Mouse (Mus musculus) spleen, postnatal 14 days (tissue): ENCODE data around the gene Ccdc127.

Experiments
- DNase-seq, 2 experiments: peaks; one replicate each; pipeline ENCODE4 v3.0.0; 2021 to 2022; ENCODE audit warnings: low spot score in 2 of 2

Ccdc127 gene

DNA sequence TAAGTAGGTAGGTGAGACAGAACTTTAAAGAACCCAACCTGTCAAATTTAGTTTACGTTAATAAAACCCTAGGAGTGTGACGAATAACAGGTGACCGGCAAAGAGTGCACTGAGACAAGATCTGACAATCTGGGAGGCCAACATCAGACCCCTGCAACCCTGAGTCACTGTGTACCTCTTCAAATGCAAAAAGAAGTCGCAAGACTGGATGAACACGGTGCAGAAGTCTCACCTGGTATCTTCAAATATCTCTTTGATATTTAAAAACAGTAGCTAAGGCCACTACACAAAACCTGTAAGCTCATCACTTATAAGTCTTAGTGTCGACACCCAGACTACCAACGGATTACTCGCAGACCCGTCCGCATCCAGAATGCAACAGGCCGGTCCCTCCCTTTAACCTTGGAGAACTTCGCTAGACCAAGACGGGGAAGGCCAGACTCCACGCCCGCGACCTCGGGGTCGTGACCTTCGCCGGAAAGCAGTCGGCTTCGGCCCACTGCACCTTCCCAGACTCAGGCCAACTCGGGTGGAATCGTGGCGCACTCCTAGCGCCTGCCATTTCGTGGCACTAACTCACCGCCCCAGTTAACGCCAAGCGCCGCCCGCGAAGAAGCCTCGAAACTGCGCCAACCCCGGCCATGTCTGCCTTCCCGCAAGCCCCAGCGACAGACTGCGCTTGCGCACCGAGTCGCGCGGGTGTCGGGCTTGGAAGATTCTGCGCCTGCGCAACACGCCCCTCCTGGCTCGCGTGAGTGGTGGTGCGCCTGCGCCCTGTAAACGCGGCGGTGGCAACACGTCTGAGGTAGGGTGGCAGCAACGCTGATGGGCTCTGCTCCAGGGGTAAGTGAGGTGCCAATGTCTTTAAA is at the start of gene Ccdc127, which contains the start of gene Sdha:
Gene Ccdc127, plus strand, starts transcription at position 744 of the 869 bp plus-strand sequence.
Gene Sdha, minus strand, starts transcription at position 715 of the 869 bp plus-strand sequence.
- peak; percentile 93 to 95 for DNase-seq

DNA sequence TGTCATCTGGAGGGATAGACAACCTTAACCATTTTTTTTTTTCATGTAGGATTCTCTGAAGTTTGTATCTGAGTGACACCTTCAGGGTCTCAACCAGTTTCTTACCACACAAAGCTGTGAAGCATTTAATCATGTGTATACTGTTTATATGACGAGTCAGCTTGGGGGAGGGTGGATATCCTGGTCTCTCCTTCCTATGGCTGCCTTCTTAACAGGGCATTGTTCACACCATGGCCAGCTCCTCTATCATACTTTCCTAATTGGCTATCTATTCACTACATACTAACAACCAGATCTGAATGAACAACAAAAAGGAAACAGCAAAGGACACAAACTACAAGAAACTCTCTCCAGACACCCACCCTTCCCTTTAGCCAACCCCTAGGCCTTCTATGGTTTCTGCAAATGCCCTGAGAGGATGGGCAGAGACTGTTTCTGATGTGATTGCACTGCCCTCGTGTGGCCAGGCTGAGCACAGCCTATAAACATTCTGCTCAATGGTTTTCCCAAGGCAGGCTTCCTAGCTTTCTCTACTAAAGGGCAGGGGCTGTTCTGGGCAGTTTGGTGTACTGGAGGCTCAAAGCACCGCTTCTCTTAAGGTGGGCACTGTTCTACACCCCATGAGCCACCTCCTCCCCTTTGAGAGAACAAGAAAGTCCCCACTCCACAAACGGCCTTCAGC is 49.0 kb upstream of the Ccdc127 start:
- DNase-seq, result peak; percentile 12 to 39

DNA sequence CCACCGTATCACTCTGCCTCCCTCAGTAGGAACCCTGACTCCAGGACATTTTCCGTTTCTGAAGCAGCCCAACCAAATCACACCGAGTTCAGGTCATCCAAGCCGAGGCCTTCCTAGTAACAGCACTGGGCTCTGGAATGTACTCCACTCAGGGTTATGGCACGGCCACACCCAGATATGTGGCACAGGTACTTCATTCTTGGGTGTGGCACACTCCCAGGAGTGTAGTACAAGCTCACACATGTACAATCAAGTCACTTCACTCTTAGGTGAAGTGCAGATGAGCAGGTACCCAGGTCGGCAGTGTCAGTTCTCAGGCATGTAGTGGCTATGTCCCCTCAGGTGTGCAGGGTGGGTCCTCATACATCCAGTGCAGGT is 48.5 kb upstream of the Ccdc127 start:
- no peak for DNase-seq

DNA sequence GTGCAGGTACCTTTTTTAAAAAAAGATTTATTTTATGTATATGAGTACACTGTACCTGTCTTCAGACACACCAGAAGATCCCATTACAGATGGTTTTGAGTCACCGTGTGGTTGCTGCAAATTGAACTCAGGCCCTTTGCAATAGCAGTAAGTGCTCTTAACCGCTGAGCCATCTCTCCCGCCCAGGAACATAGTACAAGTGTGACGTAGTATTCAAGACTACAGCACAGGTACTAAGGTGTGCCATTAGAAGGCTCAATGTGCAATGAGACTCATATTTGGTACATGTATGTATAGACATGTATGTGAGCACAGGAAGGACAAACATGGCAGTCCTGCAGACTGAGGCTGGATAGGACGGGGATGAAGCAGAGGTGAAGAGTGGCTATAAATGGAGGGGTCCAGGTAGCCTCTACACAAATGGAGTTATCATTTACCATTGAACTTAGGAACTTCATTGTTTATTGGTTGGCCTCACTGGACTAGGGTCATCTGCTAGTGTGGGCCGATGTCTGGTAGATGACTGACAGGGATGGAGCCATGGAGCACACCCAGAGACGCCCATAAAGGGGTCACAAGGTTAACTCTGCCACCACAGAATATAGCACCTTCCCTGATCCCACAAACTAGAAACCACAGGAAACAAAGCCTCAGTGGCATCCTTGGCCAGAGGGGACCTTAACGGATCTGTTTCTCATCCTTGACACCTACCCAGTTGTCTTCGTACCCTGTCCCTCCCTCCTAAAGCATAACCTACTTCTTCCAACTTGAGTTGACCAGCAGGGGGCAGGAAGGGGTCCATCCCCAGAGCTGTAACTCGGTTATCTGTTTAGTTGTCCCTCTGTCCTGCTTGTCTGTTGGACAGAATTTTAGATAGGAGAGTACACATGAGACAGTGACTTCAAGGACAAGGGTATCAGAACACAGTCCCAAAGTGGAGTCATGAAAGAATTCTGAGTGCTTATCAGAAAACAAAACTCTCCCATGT is 47.8 kb upstream of the Ccdc127 start:
- no peak for DNase-seq

DNA sequence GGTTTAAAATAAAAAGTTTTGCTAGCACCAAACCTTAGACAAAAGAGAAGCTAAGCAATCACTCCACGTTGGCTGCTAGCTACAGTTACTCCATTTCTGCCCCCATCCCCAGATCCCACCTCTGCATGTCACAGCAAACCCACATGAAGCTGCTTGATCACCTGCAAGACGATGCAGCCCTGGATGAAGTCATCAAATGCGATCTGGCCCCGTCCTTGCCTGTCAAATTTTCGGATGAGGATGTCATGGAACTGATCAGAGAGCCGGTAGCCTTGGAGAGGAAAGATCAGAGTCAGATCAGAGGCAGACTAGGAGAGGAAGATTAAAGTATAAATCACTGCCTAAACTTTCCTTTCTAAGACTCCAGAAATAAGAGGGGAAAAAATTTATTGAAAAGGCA is 44.7 kb upstream of the Ccdc127 start:
- DNase-seq, result no peak

DNA sequence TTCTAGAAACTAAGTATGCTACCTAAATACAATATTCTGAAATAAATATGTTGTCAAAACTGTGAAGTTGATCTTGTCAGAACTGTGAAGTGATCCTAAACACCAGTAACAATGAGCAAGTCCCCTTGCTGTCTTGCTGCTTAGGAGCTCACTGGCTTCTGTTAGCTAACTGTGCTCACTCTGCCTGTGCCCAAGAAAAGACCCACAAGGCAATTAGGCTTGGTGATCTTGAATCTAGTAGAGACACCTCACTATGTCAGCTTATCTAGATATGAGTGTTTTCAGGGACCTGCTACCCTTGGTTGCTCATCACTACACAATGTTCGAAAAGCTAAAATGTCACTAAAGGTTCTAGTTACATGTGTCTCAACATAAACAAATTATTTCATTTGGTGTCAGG is 44.3 kb upstream of the Ccdc127 start:
- no peak for DNase-seq

DNA sequence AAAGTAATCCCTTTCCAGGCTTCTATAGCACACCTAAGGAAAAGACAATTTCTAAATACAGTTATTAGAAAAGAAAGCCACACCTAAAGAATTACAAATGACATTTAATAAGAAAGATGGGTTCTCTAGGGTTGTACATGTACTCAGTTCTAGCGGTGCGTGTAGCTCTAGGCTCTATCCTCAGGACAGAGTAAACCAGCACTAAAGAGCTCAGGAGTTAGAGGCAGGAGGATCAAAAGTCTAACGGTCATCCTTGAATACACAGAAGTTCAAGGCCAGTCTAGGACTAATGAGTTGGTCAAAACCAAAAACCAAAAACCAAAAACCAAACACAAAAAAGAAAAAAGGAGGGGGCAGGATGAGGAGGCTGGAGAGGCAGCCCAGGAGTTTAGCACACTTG is 35.5 kb upstream of the Ccdc127 start:
- no peak for DNase-seq

DNA sequence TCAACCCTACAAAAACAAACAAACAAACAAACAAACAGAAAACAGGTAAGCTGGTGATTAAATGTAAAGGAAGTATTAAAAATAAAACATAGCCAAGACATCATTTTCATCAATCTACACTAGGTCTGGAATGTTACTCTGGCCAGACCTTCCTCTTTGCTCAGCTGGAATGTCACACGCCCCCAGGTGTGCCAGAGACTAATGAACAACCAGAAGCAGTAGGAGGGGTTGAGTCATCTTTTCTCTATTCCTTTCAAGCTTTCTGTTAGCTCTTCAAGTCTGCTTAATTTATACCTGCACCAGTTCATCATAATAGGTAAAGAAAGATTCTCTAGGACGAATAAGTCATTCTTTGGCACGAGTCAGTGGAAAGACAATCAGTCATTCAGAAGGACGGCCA is 33.7 kb upstream of the Ccdc127 start:
- DNase-seq, result no peak

DNA sequence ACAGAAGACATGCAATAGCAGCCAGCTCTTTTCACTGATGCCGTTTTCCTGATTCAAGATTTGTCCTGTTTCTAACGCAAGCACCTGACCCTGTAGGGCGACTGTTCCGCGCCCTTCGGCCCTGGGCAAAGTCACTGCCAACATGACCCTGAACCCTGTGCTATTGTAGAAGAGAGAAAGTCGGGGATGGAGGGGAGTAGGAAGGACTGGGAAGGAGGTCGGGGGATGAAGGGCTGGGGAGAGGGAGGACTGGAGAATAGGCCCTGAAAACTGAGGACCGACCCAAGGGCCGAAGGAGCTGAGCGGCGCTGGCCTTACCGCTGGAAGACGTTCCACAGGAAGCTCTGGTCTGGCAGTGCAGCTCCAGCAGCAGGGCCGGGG is 33.3 kb upstream of the Ccdc127 start:
- DNase-seq, result no peak

DNA sequence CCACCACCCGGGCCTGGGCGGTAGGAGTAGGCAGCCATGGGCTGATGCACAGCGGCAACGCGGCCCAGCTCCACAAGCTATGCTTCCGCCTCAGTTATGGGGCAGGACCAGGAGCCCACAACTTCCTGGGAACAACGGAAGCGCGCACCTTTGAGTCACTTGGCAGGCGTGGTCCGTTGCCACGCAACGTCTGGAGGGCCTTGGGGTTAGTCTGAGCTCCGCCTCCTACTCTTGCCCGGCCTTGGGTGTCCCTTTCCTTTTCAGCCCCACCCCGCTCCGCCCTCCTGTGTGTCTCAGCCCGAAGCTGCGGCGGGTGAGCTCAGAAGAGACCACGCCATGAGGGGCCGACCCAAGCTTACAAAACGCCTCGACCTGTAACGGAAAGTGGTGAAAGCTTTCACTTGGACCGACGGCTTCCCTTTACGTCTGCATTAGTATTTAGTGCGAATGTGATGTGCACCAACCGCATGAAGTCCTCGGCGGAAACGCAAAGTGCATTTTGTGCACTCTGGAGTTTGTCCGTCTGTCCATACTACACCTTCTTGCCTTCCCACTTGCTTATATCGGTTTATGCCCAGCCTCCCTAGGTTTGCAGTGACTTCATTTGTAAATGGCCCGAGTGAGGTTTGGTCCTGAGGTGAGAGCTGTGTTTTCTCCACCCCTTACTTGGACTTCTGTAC is 32.8 kb upstream of the Ccdc127 start, which contains the start of gene Pdcd6:
Gene Pdcd6, minus strand, starts transcription at position 411 of the 680 bp plus-strand sequence.
- DNase-seq, result peak; percentile 76 to 77

DNA sequence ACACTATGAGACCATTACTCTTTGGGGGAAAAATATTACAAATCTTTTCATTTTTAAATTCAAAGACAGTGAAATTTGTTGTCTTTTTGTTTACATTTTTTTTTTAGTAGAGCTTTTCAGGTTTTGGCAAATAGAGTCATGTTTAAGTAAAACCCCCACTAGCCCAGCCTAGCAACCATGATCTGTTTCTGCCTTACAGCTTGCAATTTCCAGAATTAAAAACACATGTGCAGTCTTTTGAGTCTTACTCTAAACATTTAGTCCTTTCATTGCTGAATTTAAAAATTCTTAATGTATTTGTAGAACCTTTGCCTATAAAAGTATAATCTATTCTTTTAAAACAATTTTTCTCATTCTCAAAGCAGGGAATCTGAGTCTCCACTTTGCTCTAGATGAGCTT is 20.8 kb upstream of the Ccdc127 start:
- no peak for DNase-seq

DNA sequence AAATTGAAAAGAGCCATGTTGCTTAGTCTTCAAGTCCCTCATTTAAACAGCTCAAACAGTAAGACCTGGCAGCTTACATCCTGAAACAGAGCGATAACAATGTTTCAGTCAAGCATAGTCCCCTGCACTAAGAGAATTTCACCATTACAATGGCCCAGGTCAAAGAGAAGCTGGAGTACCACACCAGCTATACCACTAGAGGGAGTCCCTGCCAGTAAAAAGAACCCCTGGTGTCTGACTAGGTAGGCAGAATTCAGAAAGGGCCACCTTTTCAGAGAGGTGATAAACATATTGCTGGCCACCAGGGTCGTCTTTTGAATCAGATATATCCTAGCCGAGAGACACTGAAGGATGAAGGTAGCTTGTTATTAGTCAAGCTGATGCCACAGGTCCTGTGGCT is 9.1 kb upstream of the Ccdc127 start:
- DNase-seq, result peak in 1 of 2 experiments; percentile 24

DNA sequence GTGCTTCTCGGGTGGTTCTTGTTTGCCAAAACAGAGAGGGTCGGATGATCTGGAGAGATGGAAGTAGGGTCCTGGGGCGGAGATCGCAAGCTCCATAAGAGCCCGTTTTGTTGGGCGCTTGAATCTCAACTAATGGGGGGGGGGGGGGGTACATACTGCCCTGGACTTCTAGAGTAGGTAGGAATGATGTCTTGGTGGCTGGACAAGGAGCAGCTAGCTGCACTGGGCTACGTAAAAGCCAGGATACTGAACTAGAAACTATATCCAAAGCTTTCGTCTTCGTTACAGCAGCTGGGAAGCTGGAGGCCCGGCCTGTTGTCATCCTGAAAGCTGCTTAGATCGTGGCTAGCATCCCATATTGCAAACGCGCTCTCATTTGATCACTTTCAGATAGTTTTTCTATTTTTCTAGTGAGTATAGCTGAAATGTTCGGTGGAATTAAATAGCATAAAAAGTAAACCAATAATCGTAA is 362 bp downstream of the Ccdc127 start:
- no peak for DNase-seq

DNA sequence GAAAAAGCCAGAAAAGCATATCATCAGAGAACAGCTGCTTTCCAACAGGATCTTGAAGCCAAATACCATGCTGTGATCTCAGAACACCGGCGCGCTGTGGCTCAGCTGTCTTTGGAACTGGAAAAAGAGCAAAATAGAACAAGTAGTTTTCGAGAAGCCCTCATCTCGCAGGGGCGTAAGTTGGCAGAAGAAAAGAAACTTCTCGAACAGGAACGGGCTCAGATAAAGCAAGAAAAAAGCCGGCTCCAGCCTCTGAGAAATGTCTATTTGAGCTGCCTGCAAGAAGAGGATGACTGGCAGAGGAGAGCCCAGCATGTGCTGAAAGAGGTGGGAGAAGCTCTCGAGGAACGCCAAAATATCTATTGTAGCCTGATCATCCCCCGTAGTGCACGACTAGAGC is 6.4 kb downstream of the Ccdc127 start:
- no peak for DNase-seq

DNA sequence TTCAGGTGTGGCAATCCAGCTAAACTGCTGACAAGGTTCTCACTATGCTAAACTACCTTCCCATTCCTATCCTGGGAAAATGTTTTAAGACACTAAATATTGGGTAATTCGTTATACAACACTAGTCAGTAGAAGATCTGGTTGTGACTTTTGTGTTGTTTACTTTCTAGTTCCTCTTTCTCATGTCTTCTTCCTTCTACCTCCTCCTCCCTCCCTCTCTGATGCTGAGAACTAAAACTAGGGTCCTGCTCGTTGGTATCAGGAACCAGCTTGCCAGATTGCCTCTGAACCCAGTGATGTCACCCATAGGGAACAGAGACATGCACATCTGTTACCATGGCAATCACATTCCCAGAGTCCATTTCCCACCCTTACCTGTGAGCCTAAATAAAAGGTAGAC is 12.1 kb downstream of the Ccdc127 start:
- no peak for DNase-seq

DNA sequence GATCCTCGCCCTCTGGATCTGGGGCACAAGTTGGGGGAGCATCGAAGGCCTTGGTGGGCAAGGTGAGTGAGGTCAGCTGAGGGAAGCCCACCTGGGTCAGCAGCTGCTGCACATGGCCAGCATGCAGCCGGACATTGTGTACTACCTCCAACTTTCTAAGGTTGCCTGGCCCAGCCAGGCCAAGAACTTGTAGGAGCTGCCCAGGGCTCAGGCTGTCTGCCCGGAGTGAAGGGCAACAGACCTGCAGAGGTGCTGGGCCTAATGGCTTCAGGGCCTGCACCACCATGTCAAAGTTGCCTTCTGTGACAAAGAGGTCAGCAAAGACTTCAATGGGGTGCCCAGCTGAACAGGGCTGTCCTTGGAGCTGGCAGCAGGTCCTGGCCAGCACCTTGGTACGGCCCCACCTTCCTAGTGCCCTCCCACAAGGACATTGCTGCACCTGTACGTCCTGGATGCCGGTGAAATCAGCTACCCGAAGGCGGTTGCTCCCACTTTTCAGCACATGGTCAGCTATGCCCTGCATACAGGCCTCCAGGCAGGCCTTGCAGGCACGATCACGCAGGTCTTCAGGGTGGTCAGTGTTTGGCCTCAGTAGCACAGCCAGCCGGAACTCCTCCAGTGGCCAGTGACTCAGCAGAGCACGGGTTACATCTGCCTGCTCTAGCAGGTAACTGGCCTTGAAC is 13.2 kb downstream of the Ccdc127 start:
- no peak for DNase-seq

DNA sequence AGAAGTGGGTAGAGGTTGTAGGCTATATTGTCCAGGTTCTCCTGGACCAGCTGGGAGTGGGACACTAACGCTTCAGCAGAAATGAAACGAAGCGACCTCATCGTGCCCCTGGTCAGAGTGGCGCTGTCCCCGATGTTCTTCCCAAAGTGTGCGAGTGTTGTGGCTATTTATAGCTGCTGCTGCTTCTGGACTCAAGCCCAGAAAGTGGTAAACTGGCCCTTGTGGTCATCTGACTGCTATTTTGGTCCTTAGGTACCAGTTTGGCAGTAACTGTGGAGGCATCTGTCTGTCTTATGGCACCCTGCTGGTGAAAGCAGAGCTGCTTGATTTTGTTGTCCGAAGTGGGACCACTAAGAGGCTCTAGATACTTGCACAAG is 13.7 kb downstream of the Ccdc127 start, which contains the start of gene Lrrc14b:
Gene Lrrc14b, minus strand, starts transcription at position 147 of the 377 bp plus-strand sequence.
- no peak for DNase-seq

DNA sequence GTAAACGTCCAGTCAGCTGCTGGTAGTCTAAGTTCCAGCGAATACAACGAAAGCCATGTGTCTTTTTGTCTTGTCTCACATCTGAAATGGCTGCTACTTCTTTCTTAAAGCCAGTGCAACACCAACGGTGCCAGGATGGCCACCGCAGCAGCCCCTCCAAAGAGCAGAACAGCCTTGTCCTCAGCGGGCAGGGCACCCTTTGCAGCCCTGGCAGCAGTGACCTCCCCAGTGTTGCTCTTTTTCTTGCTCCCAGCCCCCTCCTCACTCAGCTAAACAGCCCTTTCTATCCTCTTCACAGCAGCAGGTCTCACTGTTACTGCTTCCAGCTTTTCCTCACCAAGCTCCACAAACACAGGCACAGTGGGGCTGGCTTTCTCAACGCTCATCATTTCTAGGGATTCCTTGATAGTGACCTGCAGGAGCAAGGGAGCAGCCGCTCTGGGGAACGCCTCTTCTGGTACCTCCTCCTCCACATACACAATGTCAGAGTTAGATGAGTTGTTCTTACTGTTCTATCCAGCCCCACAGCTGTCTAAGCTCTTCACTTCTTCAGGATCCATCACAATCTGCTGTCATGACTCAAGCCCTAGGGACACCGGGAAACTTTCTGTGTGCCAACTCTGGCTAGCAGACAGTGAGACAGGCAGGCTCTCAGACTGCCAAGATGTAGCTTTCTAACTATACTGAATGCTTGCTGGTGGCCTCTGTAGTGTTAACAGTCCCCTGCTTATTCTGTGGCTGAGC is 31.6 kb downstream of the Ccdc127 start:
- DNase-seq, result no peak

DNA sequence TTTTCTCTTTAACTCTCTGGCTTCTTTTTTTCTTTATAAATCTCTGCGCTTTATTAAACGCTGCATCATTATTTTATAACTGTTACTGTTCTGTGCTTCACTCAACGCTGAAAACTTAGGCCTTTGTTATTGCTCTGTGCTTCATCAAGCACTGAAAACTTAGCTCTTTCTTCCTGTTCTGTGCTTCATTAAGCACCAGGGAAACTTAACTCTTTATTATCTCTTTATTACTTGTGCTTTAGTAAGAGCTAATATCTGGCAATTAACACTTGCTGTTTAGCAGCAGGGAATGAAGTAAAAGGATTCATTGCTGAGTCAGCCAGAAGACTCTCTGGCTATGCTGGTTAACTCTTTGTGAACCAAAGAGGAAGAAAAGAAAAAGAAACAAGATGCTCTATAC is 32.2 kb downstream of the Ccdc127 start:
- DNase-seq, result no peak

DNA sequence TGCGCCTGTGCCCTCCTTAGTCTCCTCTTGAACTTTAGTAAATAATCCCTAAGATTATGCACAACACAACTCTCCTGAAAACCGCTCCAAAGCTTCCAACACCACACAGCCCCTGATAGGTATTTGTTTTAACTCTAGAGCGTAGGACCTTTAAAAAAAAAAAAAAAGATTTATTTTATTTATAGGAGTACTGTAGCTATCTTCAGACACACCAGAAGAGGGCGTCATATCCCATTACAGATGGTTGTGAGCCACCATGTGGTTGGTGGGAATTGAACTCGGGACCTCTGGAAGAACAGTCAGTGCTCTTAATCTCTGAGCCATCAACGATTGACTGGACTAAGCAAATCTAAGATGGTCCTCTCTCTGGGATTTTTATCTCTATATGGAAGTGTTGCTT is 39.6 kb downstream of the Ccdc127 start:
- no peak for DNase-seq
